Mouse (Mus musculus): ENCODE data around the gene Bicd1.

DNA sequence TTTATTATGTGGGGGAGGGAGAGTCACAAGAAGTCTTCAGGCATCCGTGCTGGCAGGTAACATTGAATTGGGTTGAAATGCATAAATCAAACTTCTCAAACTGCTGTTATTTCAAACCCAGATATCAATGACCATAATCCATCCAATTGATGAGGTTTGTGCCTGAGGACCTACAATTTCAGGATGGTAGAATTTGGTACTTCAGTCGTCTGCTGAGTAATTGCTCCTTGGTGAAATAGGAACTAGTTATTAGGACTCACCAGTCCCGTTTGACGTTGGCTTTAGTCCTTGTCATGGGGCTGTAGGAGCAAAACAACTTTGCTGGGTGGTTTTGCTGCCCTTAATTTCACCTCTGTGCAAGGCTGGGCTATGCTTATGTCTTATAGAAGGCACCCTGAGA is 1.2 kb downstream of the Bicd1 start:
- no peak for TF ChIP-seq CTCF (IDR thresholded peaks at IDR 0.05; ENCODE audit: extremely low read depth, insufficient read length, insufficient replicate concordance, low read depth, low read length)
- no peak for TF ChIP-seq POLR2A (IDR thresholded peaks at IDR 0.05; ENCODE audit: low read depth, low read length)

Measured in small intestine, adult 2 months (tissue).